Mouse (Mus musculus): ENCODE data around the gene Dmbt1.
"Not testable (repeated sequence)": the region's sequence is repeated elsewhere in the genome, so short reads cannot be mapped to it uniquely, and the experiment has no call there.

The Dmbt1 gene

DNA sequence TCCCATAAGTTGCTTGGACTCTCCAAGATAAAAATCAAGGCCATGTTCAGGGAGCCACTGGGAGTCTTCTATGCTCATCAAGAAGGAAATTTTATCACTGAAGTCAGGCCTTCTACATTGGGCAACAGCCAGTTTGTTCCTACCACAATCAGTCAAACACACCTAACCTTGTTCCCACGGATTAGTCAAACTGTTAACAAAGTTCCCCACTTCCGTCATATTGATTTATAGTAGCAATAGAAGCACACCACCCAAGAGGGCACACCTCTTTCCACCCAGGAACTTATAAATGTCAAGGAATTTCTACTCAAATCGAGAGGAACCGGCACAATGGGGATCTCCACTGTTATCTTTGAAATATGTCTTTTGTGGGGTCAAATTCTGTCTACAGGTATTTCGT, at the start of gene Dmbt1:
TSS of gene Dmbt1 (plus strand) at position 299 of the 400 bp plus-strand sequence.
- in situ Hi-C loops (cut with MboI; ENCODE audit: unreplicated experiment in 2 of 2) = no loop called here

DNA sequence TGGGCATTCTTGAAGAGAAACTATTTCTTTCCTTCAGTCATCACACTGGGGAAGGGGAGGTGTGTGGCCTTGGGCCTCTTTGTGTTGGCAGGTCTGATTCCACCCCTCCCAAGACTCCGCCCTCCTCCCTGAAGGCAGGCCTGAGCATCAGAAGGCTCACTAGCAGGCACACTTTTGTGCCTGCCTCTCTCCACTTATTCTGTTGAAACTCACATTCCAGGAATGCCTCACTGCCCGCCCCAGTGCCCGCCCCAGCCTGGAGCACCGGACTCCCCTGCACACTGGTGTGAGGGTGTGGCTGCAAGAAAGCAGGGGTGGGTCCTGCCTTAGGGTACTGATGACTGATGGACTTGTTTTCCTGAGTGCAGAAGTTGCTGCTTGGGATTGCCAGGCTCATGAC, 49.5 kb upstream of the Dmbt1 start:
- in situ Hi-C loops (cut with MboI; ENCODE audit: unreplicated experiment in 2 of 2) = no loop called here

DNA sequence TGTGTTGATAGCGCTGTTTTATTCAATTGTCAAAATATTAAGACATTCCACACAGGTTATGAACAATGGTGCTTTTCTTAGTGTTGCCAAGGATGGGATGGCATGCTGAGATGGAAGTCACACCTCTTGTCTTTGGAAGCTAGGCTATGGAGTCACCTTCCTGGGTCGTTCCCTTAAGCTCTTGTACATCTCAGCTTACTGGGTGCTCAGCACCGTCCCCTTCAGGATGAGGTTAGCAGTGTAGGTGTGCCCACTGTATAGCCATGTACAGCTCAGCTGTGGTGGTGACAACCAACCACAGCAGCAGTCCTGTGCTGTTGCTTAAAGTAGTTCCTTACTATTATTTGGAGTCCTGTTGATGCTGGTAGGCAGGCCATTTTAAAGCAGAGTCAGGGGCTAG, 49.0 kb upstream of the Dmbt1 start:
- in situ Hi-C loops (cut with MboI; ENCODE audit: unreplicated experiment in 2 of 2) = no loop called here

DNA sequence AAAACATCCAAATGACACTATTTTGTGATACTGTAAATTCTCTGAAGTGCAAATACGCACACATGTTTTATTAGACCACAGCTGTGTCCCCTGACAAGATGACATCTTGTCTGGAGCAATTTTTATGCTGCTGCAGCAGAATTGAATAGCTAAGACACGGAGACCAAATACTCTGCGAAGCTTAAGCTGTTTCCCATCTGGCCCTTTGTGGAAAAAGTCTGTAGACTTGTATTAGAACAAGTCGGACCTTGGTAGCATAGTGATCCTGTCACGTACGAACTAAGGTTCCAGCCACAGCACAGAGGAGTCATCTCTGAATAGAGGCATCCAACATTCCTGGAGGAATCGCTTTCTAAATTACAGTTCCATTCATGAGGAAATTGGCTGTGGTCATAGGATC, 47.6 kb upstream of the Dmbt1 start:
- in situ Hi-C loops (cut with MboI; ENCODE audit: unreplicated experiment in 2 of 2) = no loop called here

- in situ Hi-C loops (cut with MboI; ENCODE audit: unreplicated experiment in 2 of 2) = no loop called here
Observed at GRCm38 (mm10) chr7:130985193-130985592, 46.7 kb upstream of the Dmbt1 start.

GRCm38 (mm10) chr7:130985716-130986115, 46.1 kb upstream of the Dmbt1 start:
- in situ Hi-C loops (cut with MboI; ENCODE audit: unreplicated experiment in 2 of 2) = no loop called here

GRCm38 (mm10) chr7:130988146-130988545, 43.7 kb upstream of the Dmbt1 start:
- in situ Hi-C loops (cut with MboI; ENCODE audit: unreplicated experiment in 2 of 2) = no loop called here

- in situ Hi-C loops (cut with MboI; ENCODE audit: unreplicated experiment in 2 of 2) = no loop called here
Observed at GRCm38 (mm10) chr7:130989371-130989770, 42.5 kb upstream of the Dmbt1 start.

- in situ Hi-C loops (cut with MboI; ENCODE audit: unreplicated experiment in 2 of 2) = no loop called here
Observed at GRCm38 (mm10) chr7:130991174-130991789, 40.6 kb upstream of the Dmbt1 start.

DNA sequence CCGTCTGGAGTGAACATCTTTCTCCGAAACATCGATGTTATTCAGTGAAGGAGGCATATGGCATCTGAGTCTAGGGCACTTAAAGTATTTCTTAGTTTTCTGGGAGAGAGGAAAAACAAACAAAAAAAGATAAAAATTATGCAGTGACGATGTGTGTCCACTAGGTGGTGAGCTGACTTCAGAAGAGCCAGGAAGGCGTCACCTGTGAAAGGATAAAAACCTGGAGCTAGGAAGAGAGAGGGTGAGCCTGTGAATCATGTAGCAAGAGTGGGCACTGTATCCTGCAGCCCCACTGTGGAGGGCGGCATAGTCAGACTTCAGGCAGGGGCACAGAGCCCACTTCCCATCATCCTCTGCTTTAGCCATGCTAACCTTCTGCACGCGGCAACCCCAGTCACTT, 37.9 kb upstream of the Dmbt1 start:
- in situ Hi-C loops (cut with MboI; ENCODE audit: unreplicated experiment in 2 of 2) = no loop called here

- in situ Hi-C loops (cut with MboI; ENCODE audit: unreplicated experiment in 2 of 2) = no loop called here
Observed at GRCm38 (mm10) chr7:131001976-131002726, 29.7 kb upstream of the Dmbt1 start.

DNA sequence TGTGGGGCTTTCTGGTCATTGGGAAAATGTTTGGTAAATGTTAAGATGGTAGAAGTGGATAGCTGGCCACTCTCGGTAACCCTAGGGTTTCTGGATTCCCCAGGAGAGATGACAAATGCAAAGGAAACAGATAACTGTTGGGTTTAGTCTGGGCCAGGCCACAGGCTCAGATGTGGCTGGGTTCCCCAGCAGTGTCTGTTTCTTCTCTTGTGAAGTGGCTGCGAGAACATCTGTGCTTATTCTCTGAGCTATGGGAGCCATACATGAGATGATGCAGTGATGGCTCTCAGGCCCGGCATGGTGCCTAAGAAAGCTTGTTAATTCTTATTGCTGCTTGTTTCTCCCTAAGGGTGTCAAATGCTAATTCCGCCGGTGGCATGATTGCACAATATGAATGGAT, 27.8 kb upstream of the Dmbt1 start:
- in situ Hi-C loops (cut with MboI; ENCODE audit: unreplicated experiment in 2 of 2) = no loop called here

GRCm38 (mm10) chr7:131007221-131007620, 24.6 kb upstream of the Dmbt1 start:
- in situ Hi-C loops (cut with MboI; ENCODE audit: unreplicated experiment in 2 of 2) = no loop called here

DNA sequence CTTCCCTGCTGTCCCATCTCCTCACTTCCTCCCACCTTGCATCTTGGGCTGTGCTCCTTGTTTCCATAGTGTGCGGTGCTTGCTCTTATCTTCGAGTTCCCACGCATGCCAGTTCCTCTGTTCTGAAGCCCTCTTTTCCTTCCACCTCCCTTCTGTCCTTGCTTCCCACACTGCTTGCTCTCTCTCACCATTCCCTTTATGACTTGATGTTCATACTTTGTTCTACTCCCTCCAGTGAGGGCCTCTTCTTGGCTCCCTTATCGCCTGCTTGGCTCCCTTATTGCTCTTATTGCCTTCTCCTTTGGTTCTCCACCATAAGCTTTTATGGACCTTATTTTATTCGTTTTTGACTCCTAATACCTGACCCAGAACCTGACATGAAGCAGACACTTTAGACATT, 22.7 kb upstream of the Dmbt1 start:
- in situ Hi-C loops (cut with MboI; ENCODE audit: unreplicated experiment in 2 of 2) = no loop called here

GRCm38 (mm10) chr7:131011901-131012300, 20.0 kb upstream of the Dmbt1 start:
- in situ Hi-C loops (cut with MboI; ENCODE audit: unreplicated experiment in 2 of 2) = no loop called here

- in situ Hi-C loops (cut with MboI; ENCODE audit: unreplicated experiment in 2 of 2) = no loop called here
Observed at GRCm38 (mm10) chr7:131019181-131019580, 12.7 kb upstream of the Dmbt1 start.

DNA sequence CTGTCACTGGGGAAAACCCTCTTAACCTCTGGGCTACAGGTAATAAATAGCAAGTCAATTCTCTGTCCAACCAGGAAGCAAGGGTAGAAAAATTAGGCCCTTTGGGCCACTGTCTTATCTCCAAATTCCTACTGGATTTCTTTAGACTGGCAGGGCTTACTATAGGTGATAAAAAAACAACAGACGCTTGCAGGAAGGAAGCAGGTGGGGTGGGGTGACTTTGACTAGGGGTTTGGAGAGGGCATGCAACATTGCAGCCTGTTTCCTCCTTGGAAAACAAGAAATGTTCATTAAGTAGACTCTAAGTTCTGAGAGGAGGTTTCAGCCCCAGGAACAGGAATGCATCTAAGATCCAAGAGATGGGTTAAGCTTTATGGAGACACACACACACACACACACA, 7.0 kb upstream of the Dmbt1 start:
- in situ Hi-C loops (cut with MboI; ENCODE audit: unreplicated experiment in 2 of 2) = no loop called here

DNA sequence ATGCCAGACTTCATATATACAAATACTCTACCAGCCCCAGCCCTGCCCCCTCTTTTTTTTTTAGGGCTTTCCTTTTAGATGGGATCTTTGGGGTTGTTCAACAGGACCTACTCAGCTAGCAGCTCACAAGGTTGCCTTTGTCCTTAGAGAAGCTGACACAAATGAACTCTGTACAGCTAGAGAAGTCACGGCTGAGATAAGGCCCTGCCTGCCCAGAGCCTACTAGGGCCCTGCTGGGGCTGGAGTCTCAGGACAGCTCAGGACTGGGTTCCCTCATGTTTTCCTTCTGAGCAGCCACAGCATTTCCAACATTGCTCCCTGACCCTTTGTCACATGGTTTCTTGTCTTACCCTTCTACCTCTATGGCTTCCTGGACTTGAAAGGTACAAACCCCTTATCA, 4.3 kb upstream of the Dmbt1 start:
- in situ Hi-C loops (cut with MboI; ENCODE audit: unreplicated experiment in 2 of 2) = no loop called here

- in situ Hi-C loops (cut with MboI; ENCODE audit: unreplicated experiment in 2 of 2) = no loop called here
Observed at GRCm38 (mm10) chr7:131036396-131036795, 4.5 kb downstream of the Dmbt1 start.

DNA sequence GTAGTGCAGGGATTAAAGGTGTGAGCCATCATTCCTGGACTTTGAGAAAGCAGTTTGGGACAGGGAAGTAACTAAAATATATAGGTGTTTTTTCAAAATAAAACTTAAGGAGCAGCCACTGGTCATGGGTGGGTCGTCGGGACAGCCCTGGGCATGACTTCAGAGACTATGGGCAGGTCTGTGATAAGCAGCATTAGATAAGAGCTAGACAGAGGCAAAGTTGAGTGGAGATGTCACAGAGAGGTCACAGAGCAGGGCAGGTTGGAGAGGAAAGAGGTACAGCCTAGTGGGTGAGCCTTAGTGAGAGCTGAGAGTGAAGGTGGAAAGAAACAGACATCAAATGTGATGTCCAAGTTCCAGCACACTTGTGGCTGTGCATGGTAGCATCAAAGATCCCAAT, 5.2 kb downstream of the Dmbt1 start:
- in situ Hi-C loops (cut with MboI; ENCODE audit: unreplicated experiment in 2 of 2) = no loop called here

GRCm38 (mm10) chr7:131040760-131041159, 8.9 kb downstream of the Dmbt1 start:
- in situ Hi-C loops (cut with MboI; ENCODE audit: unreplicated experiment in 2 of 2) = not testable (repeated sequence)

GRCm38 (mm10) chr7:131042657-131043056, 10.8 kb downstream of the Dmbt1 start:
- in situ Hi-C loops (cut with MboI; ENCODE audit: unreplicated experiment in 2 of 2) = no loop called here
